ENCODE assay signal across 8 mouse cellular contexts in genomic region chr5:135191620-135192019, GRCm38 (mm10). TPM values are rescaled to one million over a fixed set of nuclear protein-coding genes. Genes with fewer than 3 reads are reported as not detected.
DNase-seq lines count a peak whose midpoint lies in the region; ATAC-seq and TF ChIP-seq lines count a peak whose summit lies in the region.

No protein-coding gene starts in this region.

- no peak for ATAC-seq in kidney, embryonic 16.5 days (ENCODE audit: low FRiP score, low TSS enrichment)
- 0 out of 2 replicates have a peak, but pooled peaks have one; percentile 26 for ATAC-seq in monocyte, adult 5-6 weeks (replicated peaks; ENCODE audit: insufficient number of reproducible peaks, low FRiP score, low TSS enrichment, poor library complexity, severe bottlenecking)

- TF ChIP-seq CTCF in ES-Bruce4 (IDR thresholded peaks at IDR 0.05; ENCODE audit: low read depth, low read length) = no peak

- H3K27ac ChIP-seq in kidney, embryonic 16.5 days (ENCODE audit: low read length) = no peak overlapping the region
- H3K27ac ChIP-seq in ES-Bruce4 (ENCODE audit: insufficient read depth, low read length) = no peak overlapping the region

- TF ChIP-seq POLR2A in ES-Bruce4 (IDR thresholded peaks at IDR 0.05; ENCODE audit: insufficient read depth, low read length) = no peak

- no peak overlapping the region for H3K4me2 ChIP-seq in kidney, embryonic 16.5 days (replicated peaks; ENCODE audit: low read depth, low read length)

- H3K9me3 ChIP-seq in kidney, embryonic 16.5 days (ENCODE audit: low read length) = no peaks in the 10 kb centered on the region
- H3K9me3 ChIP-seq in ES-Bruce4 (replicated peaks; ENCODE audit: control insufficient read depth, insufficient read depth, low read length, poor library complexity, severe bottlenecking) = no peaks in the 10 kb centered on the region

- no peak overlapping the region for H3K9ac ChIP-seq in kidney, embryonic 16.5 days (replicated peaks; ENCODE audit: low read length)
- peak overlapping the region; percentile 31; the same call in 1 of the 2 replicates for H3K9ac ChIP-seq in ES-Bruce4 (ENCODE audit: low read depth, poor library complexity, severe bottlenecking)

- peaks cover 6% of the 10 kb centered on the region for H3K36me3 ChIP-seq in kidney, embryonic 16.5 days (ENCODE audit: insufficient read depth, low read length)
- peaks cover 51% of the 10 kb centered on the region for H3K36me3 ChIP-seq in ES-Bruce4 (ENCODE audit: control insufficient read depth, insufficient read depth, low read length, poor library complexity, severe bottlenecking)

- peak; percentile 54 for DNase-seq in kidney, adult 11 months
- peak; percentile 65 for DNase-seq in c-Kit-negative CD71-positive TER-119-positive erythroid progenitor cells, embryonic 14.5 days (ENCODE audit: low read depth, low spot score)
- DNase-seq in gastrocnemius, adult 8-10 months (ENCODE audit: low spot score in 2 of 2) = peak; percentile 24 to 29
- peak; percentile 65 to 80 for DNase-seq in layer of hippocampus, postnatal 14 days (ENCODE audit: low spot score in 2 of 2)
- peak; percentile 44 to 57 for DNase-seq in thymus, postnatal 36 days

- no peak for TF ChIP-seq EP300 in ES-Bruce4 (IDR thresholded peaks at IDR 0.05; ENCODE audit: insufficient read depth, low read depth, low read length)

- H3K27me3 ChIP-seq in kidney, embryonic 16.5 days (ENCODE audit: insufficient read depth, low read length) = no peaks in the 10 kb centered on the region
- no peaks in the 10 kb centered on the region for H3K27me3 ChIP-seq in ES-Bruce4 (ENCODE audit: control insufficient read depth, insufficient read depth, low read length, poor library complexity, severe bottlenecking)

- no peak overlapping the region for H3K4me3 ChIP-seq in kidney, embryonic 16.5 days (ENCODE audit: low read length)
- no peak overlapping the region for H3K4me3 ChIP-seq in ES-Bruce4 (ENCODE audit: low read depth, low read length)

- WGBS in kidney, embryonic 16.5 days = 41% methylated on average over 2 of the region's 2 CpGs

- H3K4me1 ChIP-seq in kidney, embryonic 16.5 days (ENCODE audit: insufficient read depth, low read length) = peaks cover 32% of the 10 kb centered on the region
- no peaks in the 10 kb centered on the region for H3K4me1 ChIP-seq in ES-Bruce4 (ENCODE audit: control insufficient read depth, insufficient read depth, low read length)

RNA-seq across cellular contexts. Expression of gene Baz1b, which starts 4.6 kb away (rescaled TPM):
- 33.4 and 35.1 TPM in 2 replicates for polyA plus RNA-seq in kidney, embryonic 16.5 days (2015; fragmentation: Nextera tagmentation; extraction: Ambion mirVana)
- 84.9 and 86.6 TPM in 2 replicates for polyA plus RNA-seq in ES-Bruce4 (2011; ENCODE audit: insufficient read depth, insufficient read length, low read depth, missing spikeins)
- total RNA-seq in gastrocnemius, adult 8-10 months (2022) = 10 to 100 TPM; 34.2 to 36.5 (median 35.3) TPM
- 10 to 100 TPM; 54.6 to 55.2 TPM for total RNA-seq in layer of hippocampus, postnatal 14 days (2021)
- 100 to 162 TPM (median 112 TPM) in 3 replicates for total RNA-seq in monocyte, adult 5-6 weeks (2017)

RNA-seq across cellular contexts. Expression of gene Bcl7b, which starts 23.5 kb away (rescaled TPM):
- polyA plus RNA-seq in kidney, embryonic 16.5 days (2015; fragmentation: Nextera tagmentation; extraction: Ambion mirVana) = 57.6 and 58.2 TPM in 2 replicates
- 19.5 and 24.0 TPM in 2 replicates for polyA plus RNA-seq in ES-Bruce4 (2011; ENCODE audit: insufficient read depth, insufficient read length, low read depth, missing spikeins)
- total RNA-seq in gastrocnemius, adult 8-10 months (2022) = 10 to 100 TPM; 25.2 to 34.5 (median 28.4) TPM
- 10 to 100 TPM; 34.1 to 38.3 TPM for total RNA-seq in layer of hippocampus, postnatal 14 days (2021)
- 52.4 to 63.3 TPM (median 53.1 TPM) in 3 replicates for total RNA-seq in monocyte, adult 5-6 weeks (2017)

RNA-seq across cellular contexts. Expression of gene Tbl2, which starts 42.2 kb away (rescaled TPM):
- 26.3 and 27.0 TPM in 2 replicates for polyA plus RNA-seq in kidney, embryonic 16.5 days (2015; fragmentation: Nextera tagmentation; extraction: Ambion mirVana)
- 28.2 and 32.4 TPM in 2 replicates for polyA plus RNA-seq in ES-Bruce4 (2011; ENCODE audit: insufficient read depth, insufficient read length, low read depth, missing spikeins)
- 10 to 100 TPM in 1 of 4 experiments, 1 to 10 TPM in 3; 8.5 to 12.2 (median 8.9) TPM for total RNA-seq in gastrocnemius, adult 8-10 months (2022)
- 10 to 100 TPM; 24.5 to 26.2 TPM for total RNA-seq in layer of hippocampus, postnatal 14 days (2021)
- 4.3 to 9.9 TPM (median 9.6 TPM) in 3 replicates for total RNA-seq in monocyte, adult 5-6 weeks (2017)

RNA-seq across cellular contexts. Expression of gene Fzd9, which starts 59.4 kb away (rescaled TPM):
- polyA plus RNA-seq in kidney, embryonic 16.5 days (2015; fragmentation: Nextera tagmentation; extraction: Ambion mirVana) = 0.72 and 0.77 TPM in 2 replicates
- 2.8 and 3.0 TPM in 2 replicates for polyA plus RNA-seq in ES-Bruce4 (2011; ENCODE audit: insufficient read depth, insufficient read length, low read depth, missing spikeins)
- 10 to 100 TPM; 22.0 to 44.3 (median 33.9) TPM for total RNA-seq in gastrocnemius, adult 8-10 months (2022)
- total RNA-seq in layer of hippocampus, postnatal 14 days (2021) = 10 to 100 TPM; 11.0 to 12.3 TPM
- total RNA-seq in monocyte, adult 5-6 weeks (2017) = not detected in 3 replicates
